Mouse (Mus musculus) neural tube, embryonic 14.5 days (tissue): ENCODE measurements at regions not wholly inside any gene's neighbourhood (a gene's known extent, or its start where the extent isn't known, plus 50 kb on each side); places are given as distances from the start of the nearest gene placed in this dataset.

Experiments
- ATAC-seq: fragments of 200-750 bp; cut with Nextera tagmentation; 2 replicates; pipeline ENCODE4 v1.8.0; 2017; ENCODE audit warnings: low read depth, mild to moderate bottlenecking, moderate TSS enrichment, moderate library complexity
- H3K27ac ChIP-seq: fragments of 300-500 bp; sonication (generic); 2 replicates; pipeline ENCODE4 v1.5.1; 2014; ENCODE audit warnings: low read depth, mild to moderate bottlenecking, control low read depth, low read length, moderate library complexity, mixed read lengths
- H3K27me3 ChIP-seq: fragments of 300-500 bp; sonication (generic); 2 replicates; pipeline ENCODE4 v1.6.1; 2014; ENCODE audit warnings: low read length; ENCODE audit not compliant: control insufficient read depth, insufficient read depth
- H3K36me3 ChIP-seq: fragments of 300-500 bp; sonication (generic); 2 replicates; pipeline ENCODE4 v1.6.1; 2014; ENCODE audit warnings: low read length, mixed read lengths; ENCODE audit not compliant: control insufficient read depth, insufficient read depth
- H3K4me1 ChIP-seq: fragments of 300-500 bp; sonication (generic); 2 replicates; pipeline ENCODE4 v1.6.1; 2014; ENCODE audit warnings: low read length; ENCODE audit not compliant: control insufficient read depth, insufficient read depth
- H3K4me2 ChIP-seq: fragments of 300-500 bp; sonication (generic); 2 replicates; pipeline ENCODE4 v1.6.1; 2014; ENCODE audit warnings: mild to moderate bottlenecking, low read depth, low read length, control low read depth
- H3K4me3 ChIP-seq: fragments of 300-500 bp; sonication (generic); 2 replicates; pipeline ENCODE4 v1.5.1; 2014; ENCODE audit warnings: low read depth, low read length, control low read depth, mixed read lengths
- H3K9ac ChIP-seq: fragments of 300-500 bp; sonication (generic); replicated peaks from 2 replicates; pipeline ENCODE4 v1.6.1; 2014; ENCODE audit warnings: low read depth, mild to moderate bottlenecking, control low read depth, low read length, mixed read lengths
- H3K9me3 ChIP-seq: fragments of 300-500 bp; sonication (generic); 2 replicates; pipeline ENCODE4 v1.6.1; 2016; ENCODE audit warnings: low read length; ENCODE audit not compliant: control insufficient read depth
- WGBS: fragments of 180-500 bp; shearing (Covaris S2); extraction: QIAGEN DNeasy Blood & Tissue Kit; methylation state at CpG from one replicate; pipeline ENCODE4 v1.1.7; 2014; 5-methylcytosine and 5-hydroxymethylcytosine counted together

DNA sequence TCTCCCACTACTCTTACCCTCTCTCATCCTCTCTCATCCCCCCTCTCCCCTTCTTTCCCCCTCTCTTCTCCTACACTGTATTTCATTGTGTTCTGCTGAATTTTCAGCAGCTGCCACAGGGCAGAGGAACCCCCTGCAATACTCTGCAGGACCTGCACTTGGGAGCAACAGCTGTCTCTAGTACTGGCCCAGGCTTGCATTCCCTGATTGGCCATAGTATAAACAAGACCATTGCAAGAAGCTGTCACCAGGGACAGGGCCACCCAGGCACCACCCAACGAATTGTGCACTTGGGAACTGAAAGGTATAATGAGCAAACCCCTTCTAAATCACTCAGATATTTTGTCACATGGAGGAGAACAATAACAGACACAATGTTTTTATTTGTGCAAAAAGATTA lies 290.5 kb upstream of the Gm5148 start:
- no peak for ATAC-seq
- Histone ChIP-seq H3K27ac (no peak overlapping the region), H3K9me3 (no peaks in the 10 kb centered on the region; the same call in 1 of the 2 replicates), H3K4me2 (no peak overlapping the region), H3K36me3 (no peaks in the 10 kb centered on the region), H3K9ac (no peak overlapping the region), H3K27me3 (no peaks in the 10 kb centered on the region), H3K4me3 (no peak overlapping the region), H3K4me1 (0 out of 2 replicates have a peak, but pooled peaks cover 3% of the 10 kb centered on the region)
- WGBS, result 51% methylated on average over 1 of the region's 1 CpGs

GRCm38 (mm10) chr3:38009168-38009567 lies 284.9 kb upstream of the Gm5148 start:
- H3K4me3 ChIP-seq, result no peak overlapping the region
- 32% methylated on average over 4 of the region's 4 CpGs for WGBS
- H3K9me3 ChIP-seq, result no peaks in the 10 kb centered on the region
- no peak overlapping the region for H3K4me2 ChIP-seq
- ATAC-seq, result peak; percentile 41; the same call in 1 of the 2 replicates
- H3K36me3 ChIP-seq, result no peaks in the 10 kb centered on the region
- H3K4me1 ChIP-seq, result no peaks in the 10 kb centered on the region
- H3K9ac ChIP-seq, result no peak overlapping the region
- H3K27me3 ChIP-seq, result no peaks in the 10 kb centered on the region
- H3K27ac ChIP-seq, result no peak overlapping the region

DNA sequence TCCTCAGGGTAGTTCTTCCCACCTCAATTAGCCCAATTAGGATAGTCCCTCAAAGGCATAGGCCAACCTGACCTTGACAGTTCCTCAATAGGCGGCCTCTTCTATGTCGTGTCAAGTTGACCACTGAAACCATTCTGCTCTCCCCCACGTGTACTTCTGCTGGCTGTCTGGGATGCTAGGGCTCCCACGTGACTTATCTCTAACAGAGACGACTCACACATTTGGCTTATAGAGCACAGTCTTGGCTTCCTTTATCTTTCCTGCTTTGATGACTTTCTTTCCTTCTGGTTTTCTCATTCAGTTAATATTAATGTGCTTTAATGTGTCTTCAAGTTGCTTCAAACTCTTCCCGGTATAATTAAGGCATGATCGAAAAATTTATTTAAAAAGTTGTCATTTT lies 284.0 kb upstream of the Gm5148 start:
- WGBS, result 83% methylated on average over 7 of the region's 7 CpGs
- H3K36me3 ChIP-seq, result no peaks in the 10 kb centered on the region

GRCm38 (mm10) chr3:38007626-38008025 lies 283.3 kb upstream of the Gm5148 start:
- Histone ChIP-seq H3K27ac (no peak overlapping the region), H3K4me3 (no peak overlapping the region), H3K9me3 (no peaks in the 10 kb centered on the region), H3K9ac (no peak overlapping the region), H3K4me2 (no peak overlapping the region), H3K27me3 (no peaks in the 10 kb centered on the region), H3K4me1 (no peaks in the 10 kb centered on the region), H3K36me3 (no peaks in the 10 kb centered on the region)
- ATAC-seq, result no peak
- WGBS, result 86% methylated on average over 1 of the region's 1 CpGs

More for the DNA sequence above, 284.0 kb upstream of the Gm5148 start:
- H3K9ac ChIP-seq, result no peak overlapping the region
- no peak for ATAC-seq
- no peak overlapping the region for H3K4me2 ChIP-seq
- H3K27me3 ChIP-seq, result no peaks in the 10 kb centered on the region
- no peaks in the 10 kb centered on the region for H3K4me1 ChIP-seq
- H3K4me3 ChIP-seq, result no peak overlapping the region
- no peaks in the 10 kb centered on the region for H3K9me3 ChIP-seq
- H3K27ac ChIP-seq, result no peak overlapping the region

- Histone ChIP-seq H3K4me1 (no peaks in the 10 kb centered on the region), H3K27ac (no peak overlapping the region), H3K27me3 (no peaks in the 10 kb centered on the region), H3K36me3 (no peaks in the 10 kb centered on the region), H3K4me3 (no peak overlapping the region), H3K4me2 (no peak overlapping the region), H3K9me3 (no peaks in the 10 kb centered on the region), H3K9ac (no peak overlapping the region)
- WGBS, result 95% methylated on average over 10 of the region's 10 CpGs
- no peak for ATAC-seq
Observed at GRCm38 (mm10) chr3:38002275-38002674, 278.0 kb upstream of the Gm5148 start.

GRCm38 (mm10) chr3:37999779-38000178 lies 275.5 kb upstream of the Gm5148 start:
- Histone ChIP-seq H3K9me3 (no peaks in the 10 kb centered on the region), H3K27me3 (no peaks in the 10 kb centered on the region), H3K9ac (no peak overlapping the region), H3K4me2 (no peak overlapping the region), H3K27ac (no peak overlapping the region), H3K4me1 (no peaks in the 10 kb centered on the region), H3K4me3 (no peak overlapping the region), H3K36me3 (no peaks in the 10 kb centered on the region)
- no peak for ATAC-seq
- 95% methylated on average over 1 of the region's 1 CpGs for WGBS

- Histone ChIP-seq H3K4me2 (no peak overlapping the region), H3K9ac (no peak overlapping the region), H3K9me3 (no peaks in the 10 kb centered on the region), H3K27ac (no peak overlapping the region), H3K36me3 (no peaks in the 10 kb centered on the region), H3K4me3 (no peak overlapping the region), H3K4me1 (no peaks in the 10 kb centered on the region), H3K27me3 (no peaks in the 10 kb centered on the region)
- 88% methylated on average over 3 of the region's 3 CpGs for WGBS
- no peak for ATAC-seq
Observed at GRCm38 (mm10) chr3:37997998-37998397, 273.7 kb upstream of the Gm5148 start.

- Histone ChIP-seq H3K4me2 (no peak overlapping the region), H3K27me3 (no peaks in the 10 kb centered on the region), H3K9me3 (no peaks in the 10 kb centered on the region), H3K4me1 (no peaks in the 10 kb centered on the region), H3K36me3 (no peaks in the 10 kb centered on the region), H3K4me3 (no peak overlapping the region), H3K9ac (no peak overlapping the region), H3K27ac (no peak overlapping the region)
- ATAC-seq, result no peak
- WGBS, result 92% methylated on average over 6 of the region's 6 CpGs
Observed at GRCm38 (mm10) chr3:37989992-37990391, 265.7 kb upstream of the Gm5148 start.

GRCm38 (mm10) chr3:37987775-37988505 lies 263.6 kb upstream of the Gm5148 start:
- no peak overlapping the region; the same call in 1 of the 2 replicates for H3K4me2 ChIP-seq
- H3K9ac ChIP-seq, result no peak overlapping the region
- peak; percentile 52 for ATAC-seq
- no peaks in the 10 kb centered on the region for H3K4me1 ChIP-seq
- H3K4me3 ChIP-seq, result no peak overlapping the region
- no peaks in the 10 kb centered on the region for H3K36me3 ChIP-seq
- 35% methylated on average over 20 of the region's 20 CpGs for WGBS
- no peaks in the 10 kb centered on the region for H3K9me3 ChIP-seq
- no peaks in the 10 kb centered on the region for H3K27me3 ChIP-seq
- H3K27ac ChIP-seq, result no peak overlapping the region
